Mouse (Mus musculus): Measurements from ENCODE around the gene Sox1. TPM values are rescaled to one million over a fixed set of nuclear protein-coding genes. Genes with fewer than 3 reads are reported as not detected.

The Sox1 gene
- polyA plus RNA-seq, 1 experiment from 2014 or later: not detected

GRCm38 (mm10) chr8:12430173-12430899, 35.2 kb downstream of the Sox1 start:
- H3K9me3 ChIP-seq (replicated peaks; ENCODE audit: control insufficient read depth, low read length): no peaks in the 10 kb centered on the region
- peak overlapping the region; percentile 42 for H3K4me2 ChIP-seq (ENCODE audit: low read depth, low read length)
- WGBS: 2% methylated on average over 46 of the region's 46 CpGs
- H3K9ac ChIP-seq (ENCODE audit: low read length): no peak overlapping the region
- peak overlapping the region; percentile 24; the same call in 1 of the 2 replicates for H3K4me3 ChIP-seq (ENCODE audit: low read length)
- no peak overlapping the region for H3K27ac ChIP-seq (ENCODE audit: low read length)
- no peaks in the 10 kb centered on the region for H3K36me3 ChIP-seq (ENCODE audit: control insufficient read depth, insufficient read depth)
- peaks cover 96% of the 10 kb centered on the region for H3K27me3 ChIP-seq (ENCODE audit: control insufficient read depth, insufficient read depth, low read length)
- ATAC-seq (replicated peaks; ENCODE audit: extremely low read depth, insufficient read depth, low FRiP score): no peak
- peaks cover 3% of the 10 kb centered on the region; the same call in 1 of the 2 replicates for H3K4me1 ChIP-seq (ENCODE audit: control insufficient read depth, insufficient read depth, low read length)

DNA sequence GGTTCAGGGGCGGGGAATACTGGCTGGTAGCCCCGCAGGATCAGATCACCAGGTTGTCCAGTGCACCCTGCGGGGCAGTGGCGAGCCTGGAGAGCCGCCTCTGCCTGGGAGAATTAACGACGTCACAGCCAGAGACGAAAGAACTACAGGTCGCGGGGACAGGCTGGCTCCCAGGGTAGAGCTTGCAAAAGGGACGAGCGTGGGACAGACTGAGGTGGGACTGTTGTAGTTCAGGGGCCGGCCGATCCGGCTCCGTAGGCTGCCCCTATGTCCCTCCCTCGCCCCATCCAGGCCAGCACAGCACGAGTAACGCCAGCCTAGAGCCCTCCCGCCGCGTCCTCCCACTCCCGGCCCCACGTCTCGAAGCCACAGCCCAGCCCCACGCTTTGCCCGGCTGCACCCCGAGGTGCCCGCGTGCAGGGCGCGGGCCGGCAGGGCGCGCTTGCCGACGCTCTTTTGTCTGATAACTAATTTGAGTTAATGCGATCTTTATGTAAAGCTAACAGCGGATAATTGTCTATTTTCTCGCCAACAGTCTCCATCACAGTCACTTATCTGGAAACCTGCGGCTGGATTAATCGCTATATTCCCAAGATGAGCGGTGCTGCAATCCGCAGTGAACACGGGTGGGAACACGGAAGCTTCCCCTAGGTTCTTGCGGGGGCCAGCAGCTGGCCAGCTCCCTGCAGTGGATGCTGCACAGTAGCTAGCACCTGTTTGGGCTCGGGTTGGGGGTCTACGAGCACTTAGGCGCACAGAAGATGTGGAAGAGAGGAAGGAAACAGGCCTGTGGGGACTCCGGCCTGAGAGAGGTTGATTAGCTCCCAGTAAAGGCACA, 36.0 kb downstream of the Sox1 start:
- H3K9me3 ChIP-seq (replicated peaks; ENCODE audit: control insufficient read depth, low read length): no peaks in the 10 kb centered on the region
- H3K4me2 ChIP-seq (ENCODE audit: low read depth, low read length): peak overlapping the region; percentile 42
- H3K4me1 ChIP-seq (ENCODE audit: control insufficient read depth, insufficient read depth, low read length): peaks cover 3% of the 10 kb centered on the region; the same call in 1 of the 2 replicates
- H3K27me3 ChIP-seq (ENCODE audit: control insufficient read depth, insufficient read depth, low read length): peaks cover 93% of the 10 kb centered on the region
- no peak for ATAC-seq (replicated peaks; ENCODE audit: extremely low read depth, insufficient read depth, low FRiP score)
- 2% methylated on average over 51 of the region's 51 CpGs for WGBS
- H3K4me3 ChIP-seq (ENCODE audit: low read length): peak overlapping the region; percentile 24
- H3K27ac ChIP-seq (ENCODE audit: low read length): no peak overlapping the region
- no peak overlapping the region for H3K9ac ChIP-seq (ENCODE audit: low read length)
- H3K36me3 ChIP-seq (ENCODE audit: control insufficient read depth, insufficient read depth): no peaks in the 10 kb centered on the region

DNA sequence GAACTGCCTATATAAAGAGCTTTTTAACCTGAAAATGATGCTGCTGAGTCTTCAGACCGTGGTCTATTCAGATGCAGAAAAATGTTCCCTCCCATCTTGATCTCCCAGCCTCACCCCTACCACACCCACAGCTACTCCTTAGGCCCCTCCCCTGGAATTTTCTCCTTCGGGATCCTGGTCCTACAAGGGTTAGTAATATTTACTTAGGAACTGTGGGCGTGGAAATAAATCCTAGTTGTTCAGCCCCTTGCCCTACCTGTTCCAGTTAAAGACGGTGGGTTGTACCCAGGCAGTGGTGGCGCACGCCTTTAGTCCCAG, 36.6 kb downstream of the Sox1 start:
- Histone ChIP-seq H3K9ac (ENCODE audit: low read length) (no peak overlapping the region), H3K4me2 (ENCODE audit: low read depth, low read length) (no peak overlapping the region), H3K4me3 (ENCODE audit: low read length) (no peak overlapping the region), H3K27me3 (ENCODE audit: control insufficient read depth, insufficient read depth, low read length) (peaks cover 88% of the 10 kb centered on the region), H3K9me3 (replicated peaks; ENCODE audit: control insufficient read depth, low read length) (no peaks in the 10 kb centered on the region), H3K36me3 (ENCODE audit: control insufficient read depth, insufficient read depth) (no peaks in the 10 kb centered on the region), H3K4me1 (ENCODE audit: control insufficient read depth, insufficient read depth, low read length) (peaks cover 3% of the 10 kb centered on the region; the same call in 1 of the 2 replicates), H3K27ac (ENCODE audit: low read length) (no peak overlapping the region)
- WGBS: 54% methylated on average over 6 of the region's 6 CpGs
- ATAC-seq (replicated peaks; ENCODE audit: extremely low read depth, insufficient read depth, low FRiP score): no peak

- H3K9ac ChIP-seq (ENCODE audit: low read length): no peak overlapping the region
- no peaks in the 10 kb centered on the region for H3K9me3 ChIP-seq (replicated peaks; ENCODE audit: control insufficient read depth, low read length)
- no peak overlapping the region for H3K27ac ChIP-seq (ENCODE audit: low read length)
- H3K36me3 ChIP-seq (ENCODE audit: control insufficient read depth, insufficient read depth): no peaks in the 10 kb centered on the region
- peaks cover 82% of the 10 kb centered on the region for H3K27me3 ChIP-seq (ENCODE audit: control insufficient read depth, insufficient read depth, low read length)
- WGBS: 61% methylated on average over 7 of the region's 7 CpGs
- no peak overlapping the region for H3K4me3 ChIP-seq (ENCODE audit: low read length)
- no peak overlapping the region for H3K4me2 ChIP-seq (ENCODE audit: low read depth, low read length)
- H3K4me1 ChIP-seq (ENCODE audit: control insufficient read depth, insufficient read depth, low read length): peaks cover 3% of the 10 kb centered on the region; the same call in 1 of the 2 replicates
- no peak for ATAC-seq (replicated peaks; ENCODE audit: extremely low read depth, insufficient read depth, low FRiP score)
Observed at GRCm38 (mm10) chr8:12432546-12432945, 37.5 kb downstream of the Sox1 start.

- Histone ChIP-seq H3K4me2 (ENCODE audit: low read depth, low read length) (no peak overlapping the region), H3K9ac (ENCODE audit: low read length) (no peak overlapping the region), H3K4me1 (ENCODE audit: control insufficient read depth, insufficient read depth, low read length) (0 out of 2 replicates have a peak, but pooled peaks cover 3% of the 10 kb centered on the region), H3K36me3 (ENCODE audit: control insufficient read depth, insufficient read depth) (no peaks in the 10 kb centered on the region), H3K27me3 (ENCODE audit: control insufficient read depth, insufficient read depth, low read length) (peaks cover 67% of the 10 kb centered on the region), H3K9me3 (replicated peaks; ENCODE audit: control insufficient read depth, low read length) (no peaks in the 10 kb centered on the region), H3K4me3 (ENCODE audit: low read length) (no peak overlapping the region), H3K27ac (ENCODE audit: low read length) (no peak overlapping the region)
- WGBS: 55% methylated on average over 3 of the region's 3 CpGs
- ATAC-seq (replicated peaks; ENCODE audit: extremely low read depth, insufficient read depth, low FRiP score): no peak
Observed at GRCm38 (mm10) chr8:12434771-12435170, 39.7 kb downstream of the Sox1 start.

GRCm38 (mm10) chr8:12438021-12438420, 42.9 kb downstream of the Sox1 start:
- Histone ChIP-seq H3K27ac (ENCODE audit: low read length) (no peak overlapping the region), H3K4me3 (ENCODE audit: low read length) (no peak overlapping the region), H3K9me3 (replicated peaks; ENCODE audit: control insufficient read depth, low read length) (no peaks in the 10 kb centered on the region), H3K4me2 (ENCODE audit: low read depth, low read length) (no peak overlapping the region), H3K27me3 (ENCODE audit: control insufficient read depth, insufficient read depth, low read length) (peaks cover 34% of the 10 kb centered on the region), H3K4me1 (ENCODE audit: control insufficient read depth, insufficient read depth, low read length) (no peaks in the 10 kb centered on the region), H3K36me3 (ENCODE audit: control insufficient read depth, insufficient read depth) (no peaks in the 10 kb centered on the region), H3K9ac (ENCODE audit: low read length) (no peak overlapping the region)
- no peak for ATAC-seq (replicated peaks; ENCODE audit: extremely low read depth, insufficient read depth, low FRiP score)
- 75% methylated on average over 6 of the region's 6 CpGs for WGBS

DNA sequence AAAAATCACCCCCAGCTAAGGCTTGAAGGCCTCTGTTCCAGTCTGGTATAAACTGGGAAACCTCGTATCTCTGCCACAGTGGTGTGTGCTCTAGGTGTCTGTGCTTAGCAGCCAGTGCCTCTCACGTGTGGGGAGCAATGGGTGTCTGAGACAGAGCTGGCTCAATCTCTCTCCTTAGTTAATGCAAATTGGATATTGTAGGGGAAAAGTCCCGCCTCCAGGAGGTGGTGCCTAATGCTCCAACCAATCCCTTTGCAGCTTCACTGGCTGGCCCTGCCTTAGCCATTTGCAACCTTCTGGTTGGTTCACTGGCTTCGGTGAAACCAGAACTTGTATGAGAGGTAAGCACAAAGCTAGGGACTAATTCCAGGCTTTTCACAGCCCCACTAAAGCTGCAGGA, 43.9 kb downstream of the Sox1 start:
- H3K36me3 ChIP-seq (ENCODE audit: control insufficient read depth, insufficient read depth): no peaks in the 10 kb centered on the region
- no peak overlapping the region for H3K27ac ChIP-seq (ENCODE audit: low read length)
- H3K9ac ChIP-seq (ENCODE audit: low read length): no peak overlapping the region
- H3K27me3 ChIP-seq (ENCODE audit: control insufficient read depth, insufficient read depth, low read length): peaks cover 24% of the 10 kb centered on the region
- 24% methylated on average over 4 of the region's 4 CpGs for WGBS
- no peak for ATAC-seq (replicated peaks; ENCODE audit: extremely low read depth, insufficient read depth, low FRiP score)
- H3K4me2 ChIP-seq (ENCODE audit: low read depth, low read length): no peak overlapping the region
- no peaks in the 10 kb centered on the region for H3K4me1 ChIP-seq (ENCODE audit: control insufficient read depth, insufficient read depth, low read length)
- no peaks in the 10 kb centered on the region for H3K9me3 ChIP-seq (replicated peaks; ENCODE audit: control insufficient read depth, low read length)
- no peak overlapping the region for H3K4me3 ChIP-seq (ENCODE audit: low read length)

DNA sequence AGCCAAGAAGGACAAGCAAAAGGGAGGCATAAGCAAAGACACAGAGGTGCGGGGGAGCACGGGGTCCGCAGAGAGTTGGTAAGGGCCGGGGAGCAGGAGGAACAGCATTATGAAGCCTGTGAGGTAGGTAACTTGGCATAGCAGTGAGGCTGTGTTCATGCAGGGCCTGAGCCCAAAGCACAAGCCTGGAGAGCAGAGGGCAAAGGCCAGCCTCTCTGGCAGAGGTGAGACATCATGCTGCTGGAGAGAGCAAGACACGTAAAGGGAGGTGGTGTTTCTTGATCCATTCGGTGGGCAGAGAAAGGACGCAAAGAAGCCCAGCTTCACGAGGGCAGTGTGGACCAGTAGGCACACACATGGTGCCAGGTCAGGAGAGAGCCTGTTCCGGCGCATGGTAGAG, 44.8 kb downstream of the Sox1 start:
- Histone ChIP-seq H3K9ac (ENCODE audit: low read length) (no peak overlapping the region), H3K4me3 (ENCODE audit: low read length) (no peak overlapping the region), H3K9me3 (replicated peaks; ENCODE audit: control insufficient read depth, low read length) (no peaks in the 10 kb centered on the region), H3K27me3 (ENCODE audit: control insufficient read depth, insufficient read depth, low read length) (peaks cover 23% of the 10 kb centered on the region), H3K4me2 (ENCODE audit: low read depth, low read length) (no peak overlapping the region), H3K36me3 (ENCODE audit: control insufficient read depth, insufficient read depth) (no peaks in the 10 kb centered on the region), H3K27ac (ENCODE audit: low read length) (no peak overlapping the region), H3K4me1 (ENCODE audit: control insufficient read depth, insufficient read depth, low read length) (no peaks in the 10 kb centered on the region)
- no peak for ATAC-seq (replicated peaks; ENCODE audit: extremely low read depth, insufficient read depth, low FRiP score)
- WGBS: 87% methylated on average over 10 of the region's 10 CpGs

DNA sequence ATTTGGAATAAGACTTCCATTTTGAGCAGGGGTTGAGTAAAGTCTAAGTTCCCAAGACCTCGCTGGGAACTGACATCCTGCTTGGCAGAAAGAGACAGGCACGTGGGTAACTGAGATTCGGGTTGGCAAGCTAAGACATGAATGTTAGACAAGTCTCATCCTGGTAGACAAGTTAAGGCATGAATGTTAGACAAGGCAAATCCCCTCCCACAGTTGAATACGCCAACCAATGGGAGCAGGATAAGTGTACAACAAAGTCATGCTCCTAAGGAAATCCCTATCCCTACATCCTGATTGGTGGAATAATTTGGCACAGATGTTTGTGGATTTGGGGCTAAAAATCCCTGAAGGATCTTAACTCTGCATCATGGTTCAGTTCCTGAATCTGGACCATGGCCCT, 45.9 kb downstream of the Sox1 start:
- no peak overlapping the region for H3K27ac ChIP-seq (ENCODE audit: low read length)
- ATAC-seq (replicated peaks; ENCODE audit: extremely low read depth, insufficient read depth, low FRiP score): no peak
- H3K4me2 ChIP-seq (ENCODE audit: low read depth, low read length): no peak overlapping the region
- H3K36me3 ChIP-seq (ENCODE audit: control insufficient read depth, insufficient read depth): no peaks in the 10 kb centered on the region
- no peak overlapping the region for H3K4me3 ChIP-seq (ENCODE audit: low read length)
- no peaks in the 10 kb centered on the region for H3K9me3 ChIP-seq (replicated peaks; ENCODE audit: control insufficient read depth, low read length)
- H3K9ac ChIP-seq (ENCODE audit: low read length): no peak overlapping the region
- 85% methylated on average over 4 of the region's 4 CpGs for WGBS
- peaks cover 26% of the 10 kb centered on the region for H3K27me3 ChIP-seq (ENCODE audit: control insufficient read depth, insufficient read depth, low read length)
- H3K4me1 ChIP-seq (ENCODE audit: control insufficient read depth, insufficient read depth, low read length): no peaks in the 10 kb centered on the region

Measured in heart, embryonic 16.5 days (tissue).